Mouse (Mus musculus): ENCODE measurements at regions not wholly inside any gene's neighbourhood (a gene's known extent, or its start where the extent isn't known, plus 50 kb on each side); places are given as distances from the start of the nearest gene placed in this dataset.

DNA sequence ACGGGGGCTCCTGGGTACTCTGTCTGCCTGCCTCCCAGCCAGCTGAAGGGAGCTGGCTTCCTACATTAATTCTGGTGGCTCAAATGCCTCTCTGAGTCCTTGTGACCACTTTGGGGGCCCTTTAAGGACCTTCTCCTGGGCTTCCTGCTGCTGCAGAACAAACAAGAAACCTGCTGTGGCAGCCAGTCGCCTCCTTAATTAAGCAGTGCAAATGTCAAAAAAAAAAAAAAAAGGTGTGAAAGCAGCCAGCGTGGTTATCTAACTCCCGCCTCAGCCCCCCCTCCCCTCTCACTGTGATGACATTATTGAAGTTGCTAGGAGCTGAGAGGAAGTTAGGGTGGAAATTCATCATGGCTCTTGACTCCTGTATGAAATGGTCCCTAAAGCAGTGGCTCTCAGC is 189.3 kb downstream of the Vrk1 start:
- Histone ChIP-seq H3K36me3 (no peaks in the 10 kb centered on the region), H3K4me1 (no peaks in the 10 kb centered on the region; the same call in 1 of the 2 replicates), H3K9me3 (no peaks in the 10 kb centered on the region), H3K4me2 (no peak overlapping the region), H3K27ac (no peak overlapping the region), H3K9ac (no peak overlapping the region), H3K4me3 (no peak overlapping the region), H3K27me3 (0 out of 2 replicates have a peak, but pooled peaks cover 4% of the 10 kb centered on the region)
- ATAC-seq (ENCODE audit: insufficient number of reproducible peaks, insufficient read depth, low FRiP score, low TSS enrichment, low read depth), result no peak
- 13% methylated on average over 4 of the region's 4 CpGs for WGBS

DNA sequence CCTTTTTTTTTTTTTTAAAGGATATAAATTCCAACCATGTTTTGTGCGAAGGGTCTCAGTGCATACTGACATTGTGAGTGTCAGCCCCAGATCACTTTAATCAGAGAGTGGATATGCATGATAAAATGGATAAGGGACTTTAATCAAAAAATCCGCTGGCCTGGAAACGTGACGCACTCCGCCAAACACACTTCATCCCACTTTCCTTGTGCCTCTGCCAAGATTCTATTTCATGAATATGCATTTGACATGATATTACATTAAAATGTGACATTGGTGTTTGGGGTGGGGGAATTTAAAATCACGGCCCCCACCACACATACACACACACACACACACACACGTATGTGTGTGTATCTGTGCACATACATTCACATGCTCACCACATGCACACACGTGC is 193.5 kb downstream of the Vrk1 start:
- 0 out of 2 replicates have a peak, but pooled peaks cover 4% of the 10 kb centered on the region for H3K27me3 ChIP-seq
- H3K9ac ChIP-seq, result no peak overlapping the region
- H3K4me3 ChIP-seq, result no peak overlapping the region
- H3K27ac ChIP-seq, result no peak overlapping the region
- no peaks in the 10 kb centered on the region for H3K36me3 ChIP-seq
- H3K4me1 ChIP-seq, result 0 out of 2 replicates have a peak, but pooled peaks cover 2% of the 10 kb centered on the region
- WGBS, result 76% methylated on average over 8 of the region's 8 CpGs
- no peak overlapping the region for H3K4me2 ChIP-seq
- no peak for ATAC-seq (ENCODE audit: insufficient number of reproducible peaks, insufficient read depth, low FRiP score, low TSS enrichment, low read depth)
- H3K9me3 ChIP-seq, result no peaks in the 10 kb centered on the region

DNA sequence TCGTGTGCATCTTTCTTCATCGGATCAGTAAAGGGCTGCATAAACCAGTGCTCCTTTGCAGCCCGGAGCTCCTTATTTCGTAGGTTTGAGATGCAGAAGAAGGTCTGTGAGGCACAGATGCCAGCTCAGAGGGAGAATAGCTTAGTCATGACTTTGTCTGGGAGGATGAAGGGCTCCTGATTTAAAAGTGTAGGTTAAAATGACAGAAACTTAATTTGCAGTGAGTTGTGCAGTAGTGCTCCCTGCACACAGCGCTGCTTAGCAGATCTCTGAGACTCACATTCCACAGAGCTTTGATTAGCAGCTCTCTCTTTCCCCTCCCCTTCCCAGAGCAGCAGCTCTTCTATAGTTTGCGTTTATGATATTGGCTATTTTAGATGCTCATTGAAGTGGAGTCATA is 200.9 kb downstream of the Vrk1 start:
- no peak overlapping the region for H3K27ac ChIP-seq
- ATAC-seq (ENCODE audit: insufficient number of reproducible peaks, insufficient read depth, low FRiP score, low TSS enrichment, low read depth), result no peak
- 0 out of 2 replicates have a peak, but pooled peaks cover 3% of the 10 kb centered on the region for H3K4me1 ChIP-seq
- no peaks in the 10 kb centered on the region for H3K9me3 ChIP-seq
- WGBS, result 79% methylated on average over 6 of the region's 6 CpGs
- no peak overlapping the region for H3K4me2 ChIP-seq
- H3K36me3 ChIP-seq, result no peaks in the 10 kb centered on the region
- H3K9ac ChIP-seq, result no peak overlapping the region
- no peaks in the 10 kb centered on the region for H3K27me3 ChIP-seq
- no peak overlapping the region for H3K4me3 ChIP-seq

DNA sequence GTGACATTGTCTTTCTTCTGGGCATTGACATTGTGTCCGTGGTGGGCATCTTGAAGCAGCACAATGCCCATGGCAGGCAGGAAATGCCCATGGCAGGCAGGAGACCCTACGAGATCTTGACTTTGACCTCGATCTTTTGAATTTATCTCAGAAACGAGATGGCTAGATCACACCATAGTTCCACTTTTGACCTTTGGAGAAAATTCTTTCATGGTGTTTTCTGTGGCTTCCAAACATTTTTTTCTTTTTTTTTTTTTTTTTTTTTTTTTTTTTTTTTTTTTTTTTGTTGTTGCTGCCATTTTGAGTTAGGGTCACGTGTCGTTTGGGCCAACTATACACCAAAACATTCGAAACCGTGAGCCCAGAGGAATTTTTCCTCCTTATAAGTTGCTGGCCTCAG is 201.5 kb downstream of the Vrk1 start:
- H3K4me1 ChIP-seq, result 0 out of 2 replicates have a peak, but pooled peaks cover 3% of the 10 kb centered on the region
- H3K27ac ChIP-seq, result no peak overlapping the region
- H3K27me3 ChIP-seq, result no peaks in the 10 kb centered on the region
- H3K36me3 ChIP-seq, result no peaks in the 10 kb centered on the region
- ATAC-seq (ENCODE audit: insufficient number of reproducible peaks, insufficient read depth, low FRiP score, low TSS enrichment, low read depth), result no peak
- no peak overlapping the region for H3K4me3 ChIP-seq
- H3K4me2 ChIP-seq, result no peak overlapping the region
- no peak overlapping the region for H3K9ac ChIP-seq
- 81% methylated on average over 8 of the region's 8 CpGs for WGBS
- H3K9me3 ChIP-seq, result no peaks in the 10 kb centered on the region

DNA sequence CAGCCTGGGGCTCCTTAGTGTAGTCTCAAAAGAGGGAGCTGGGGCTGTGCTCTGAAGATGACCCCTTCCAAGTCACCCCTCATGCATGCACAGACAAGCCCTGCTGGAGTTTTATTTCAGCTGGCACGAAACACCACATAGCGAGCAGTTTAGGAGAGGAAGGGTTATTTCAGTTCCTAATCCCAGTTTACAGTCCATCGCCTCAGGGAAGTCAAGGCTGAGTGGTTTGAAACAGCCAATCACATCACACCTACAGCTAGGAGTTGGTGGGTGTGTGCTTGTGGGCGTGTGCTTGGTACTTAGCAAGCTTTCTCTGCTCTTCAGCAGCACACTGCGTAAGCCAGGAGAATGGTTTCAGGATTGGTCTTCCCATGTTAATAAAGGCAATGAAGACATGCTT is 202.4 kb downstream of the Vrk1 start:
- no peaks in the 10 kb centered on the region for H3K36me3 ChIP-seq
- WGBS, result 70% methylated on average over 5 of the region's 5 CpGs

DNA sequence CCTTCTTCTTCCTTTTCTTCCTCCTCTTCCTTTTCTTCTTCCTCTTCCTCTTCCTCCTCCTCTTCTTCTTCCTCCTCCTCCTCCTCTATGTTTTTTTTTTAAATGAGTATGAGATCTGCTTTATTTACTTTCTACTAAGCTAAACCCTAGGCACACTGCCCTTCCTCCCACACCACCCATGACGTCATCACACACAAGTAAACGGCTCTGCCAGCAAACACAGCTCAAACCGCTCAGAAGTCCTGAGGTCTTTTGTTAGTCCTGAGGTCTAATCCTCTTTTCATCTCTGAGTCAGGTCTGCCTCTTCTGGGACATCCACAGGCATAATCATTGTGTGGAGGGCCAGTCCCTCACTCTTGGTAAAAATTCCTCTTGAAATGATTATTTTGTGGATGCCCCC is 210.0 kb downstream of the Vrk1 start:
- Histone ChIP-seq H3K9me3 (no peaks in the 10 kb centered on the region), H3K4me2 (no peak overlapping the region), H3K9ac (no peak overlapping the region), H3K4me1 (no peaks in the 10 kb centered on the region), H3K4me3 (no peak overlapping the region), H3K27ac (no peak overlapping the region), H3K27me3 (peaks cover 20% of the 10 kb centered on the region), H3K36me3 (no peaks in the 10 kb centered on the region)
- ATAC-seq (ENCODE audit: insufficient number of reproducible peaks, insufficient read depth, low FRiP score, low TSS enrichment, low read depth), result no peak
- 38% methylated on average over 3 of the region's 3 CpGs for WGBS

More for the DNA sequence above, 202.4 kb downstream of the Vrk1 start:
- no peak for ATAC-seq (ENCODE audit: insufficient number of reproducible peaks, insufficient read depth, low FRiP score, low TSS enrichment, low read depth)
- no peak overlapping the region for H3K4me3 ChIP-seq
- no peak overlapping the region for H3K9ac ChIP-seq
- H3K4me1 ChIP-seq, result 0 out of 2 replicates have a peak, but pooled peaks cover 3% of the 10 kb centered on the region
- no peaks in the 10 kb centered on the region for H3K27me3 ChIP-seq
- no peak overlapping the region for H3K27ac ChIP-seq
- H3K9me3 ChIP-seq, result no peaks in the 10 kb centered on the region
- no peak overlapping the region for H3K4me2 ChIP-seq

DNA sequence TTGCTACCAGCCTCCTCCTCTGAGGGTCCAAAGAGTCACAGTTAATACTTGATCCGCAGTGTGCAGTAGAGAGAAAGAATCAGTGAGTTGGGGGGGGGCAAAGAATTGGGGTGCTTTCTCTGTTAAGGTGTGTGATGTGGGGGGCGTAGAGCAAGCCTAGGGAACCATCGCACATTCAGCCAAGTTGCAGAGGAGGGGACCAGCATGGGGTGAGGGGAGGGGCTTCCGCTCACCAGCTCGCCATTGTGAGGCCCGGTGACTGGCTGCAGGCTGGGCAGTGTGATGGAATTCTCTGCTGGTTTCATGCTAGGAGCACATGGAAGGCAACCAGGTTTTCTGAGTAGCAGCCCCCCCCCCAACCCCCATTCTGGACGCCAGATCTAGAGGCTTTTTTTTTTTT is 216.2 kb downstream of the Vrk1 start:
- WGBS, result 21% methylated on average over 7 of the region's 7 CpGs
- H3K4me2 ChIP-seq, result peak overlapping the region; percentile 53
- ATAC-seq (ENCODE audit: insufficient number of reproducible peaks, insufficient read depth, low FRiP score, low TSS enrichment, low read depth), result no peak

DNA sequence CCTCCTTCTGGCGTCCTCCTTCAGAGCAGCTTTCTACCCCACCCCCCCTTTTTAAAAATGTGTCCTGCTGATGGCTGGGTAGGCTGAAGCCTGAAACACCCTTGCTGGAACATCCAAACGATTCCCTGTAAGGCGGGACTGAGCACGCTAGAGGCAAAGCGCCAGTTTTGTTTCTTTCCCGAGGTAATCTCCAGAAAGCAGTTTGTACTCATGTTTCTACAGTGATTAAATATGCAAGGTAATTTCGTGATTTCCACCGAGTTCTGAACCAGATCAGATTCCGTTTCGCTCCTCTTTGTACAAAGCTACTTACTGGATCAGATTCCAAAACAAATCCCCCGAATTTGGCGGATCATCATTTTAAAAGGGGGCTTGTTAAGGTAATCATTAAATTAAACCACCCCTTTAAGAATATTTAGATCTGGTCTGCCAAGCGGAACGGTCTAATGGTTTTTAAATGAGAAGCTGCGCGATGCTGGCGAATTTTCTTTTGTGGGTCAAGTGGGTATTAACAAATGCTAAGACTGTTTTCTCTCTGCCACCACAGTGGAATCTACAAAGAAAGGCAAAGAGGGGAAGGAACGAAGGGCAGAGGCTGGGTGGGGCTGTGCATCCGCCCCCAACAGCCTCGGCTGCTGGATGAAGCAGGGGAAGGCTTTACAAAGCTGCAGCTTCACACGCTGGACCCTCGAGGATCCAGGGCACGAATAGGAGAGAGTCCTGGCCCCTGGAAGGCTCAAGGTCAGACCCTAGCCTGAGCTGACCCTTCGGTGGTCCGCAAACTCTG is 216.9 kb downstream of the Vrk1 start:
- Histone ChIP-seq H3K9ac (peak overlapping the region; percentile 27; the same call in 1 of the 2 replicates), H3K27ac (0 out of 2 replicates have a peak overlapping the region, but pooled peaks have one; percentile 7), H3K4me1 (peaks cover 19% of the 10 kb centered on the region), H3K27me3 (peaks cover 27% of the 10 kb centered on the region), H3K9me3 (no peaks in the 10 kb centered on the region), H3K4me3 (peak overlapping the region; percentile 16), H3K36me3 (no peaks in the 10 kb centered on the region), H3K4me2 (peak overlapping the region; percentile 53)
- 10% methylated on average over 25 of the region's 25 CpGs for WGBS
- ATAC-seq (ENCODE audit: insufficient number of reproducible peaks, insufficient read depth, low FRiP score, low TSS enrichment, low read depth), result no peak

More for the DNA sequence above, 216.2 kb downstream of the Vrk1 start:
- Histone ChIP-seq H3K27me3 (peaks cover 25% of the 10 kb centered on the region), H3K9ac (no peak overlapping the region), H3K9me3 (no peaks in the 10 kb centered on the region), H3K36me3 (no peaks in the 10 kb centered on the region), H3K27ac (0 out of 2 replicates have a peak overlapping the region, but pooled peaks have one; percentile 7), H3K4me3 (0 out of 2 replicates have a peak overlapping the region, but pooled peaks have one; percentile 16), H3K4me1 (peaks cover 19% of the 10 kb centered on the region)

DNA sequence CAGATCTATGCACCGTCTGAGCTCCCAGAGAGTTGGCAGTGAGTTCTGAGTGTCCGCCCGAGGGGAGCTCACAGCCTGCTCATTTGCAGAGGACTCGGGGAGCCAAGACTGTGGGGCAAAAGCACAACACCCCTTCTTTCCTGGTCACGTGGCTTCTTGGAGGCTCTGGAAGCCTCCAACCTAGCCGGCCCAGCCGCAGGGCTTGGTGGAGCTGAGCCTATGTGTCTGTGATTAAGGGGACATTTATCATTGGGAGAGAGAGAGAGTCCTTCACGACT is 217.5 kb downstream of the Vrk1 start:
- ATAC-seq (ENCODE audit: insufficient number of reproducible peaks, insufficient read depth, low FRiP score, low TSS enrichment, low read depth), result no peak
- H3K27me3 ChIP-seq, result peaks cover 27% of the 10 kb centered on the region
- H3K9ac ChIP-seq, result peak overlapping the region; percentile 27; the same call in 1 of the 2 replicates
- WGBS, result 29% methylated on average over 8 of the region's 8 CpGs
- H3K4me3 ChIP-seq, result peak overlapping the region; percentile 16
- peak overlapping the region; percentile 53 for H3K4me2 ChIP-seq
- H3K4me1 ChIP-seq, result peaks cover 19% of the 10 kb centered on the region
- H3K27ac ChIP-seq, result no peak overlapping the region
- H3K9me3 ChIP-seq, result no peaks in the 10 kb centered on the region
- no peaks in the 10 kb centered on the region for H3K36me3 ChIP-seq

DNA sequence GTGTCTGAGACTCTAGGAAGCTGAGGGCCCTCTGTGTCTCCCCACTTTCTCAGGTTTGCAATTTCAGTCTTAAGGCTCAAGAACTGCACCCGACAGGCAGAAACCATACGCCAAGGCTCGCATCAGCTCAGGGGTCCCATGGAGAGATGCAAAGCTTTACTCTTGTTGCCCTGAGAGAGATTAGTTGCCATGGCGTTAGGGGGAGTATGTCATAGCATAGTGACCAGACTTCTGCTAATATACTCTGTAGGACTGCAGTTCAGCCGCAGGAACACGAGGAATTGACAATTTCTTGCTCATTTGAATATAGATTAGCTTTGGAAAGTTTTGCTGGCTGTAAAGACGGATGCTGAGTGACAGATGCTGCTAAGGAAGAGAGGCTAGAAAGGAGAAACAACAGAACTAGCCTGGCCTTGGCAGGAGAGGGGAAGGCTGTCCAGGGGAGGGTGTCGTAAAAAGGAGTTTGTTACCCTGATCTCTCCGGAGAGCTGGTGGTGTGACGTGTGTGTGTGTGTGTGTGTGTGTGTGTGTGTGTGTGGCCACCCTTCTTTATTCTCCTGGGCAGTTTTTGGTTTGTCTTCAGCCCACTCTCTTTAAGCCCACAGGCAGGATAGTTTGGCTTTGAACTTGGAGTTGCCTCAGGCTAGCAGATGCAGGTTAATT is 235.3 kb downstream of the Vrk1 start:
- no peak overlapping the region for H3K4me2 ChIP-seq
- 61% methylated on average over 10 of the region's 10 CpGs for WGBS

DNA sequence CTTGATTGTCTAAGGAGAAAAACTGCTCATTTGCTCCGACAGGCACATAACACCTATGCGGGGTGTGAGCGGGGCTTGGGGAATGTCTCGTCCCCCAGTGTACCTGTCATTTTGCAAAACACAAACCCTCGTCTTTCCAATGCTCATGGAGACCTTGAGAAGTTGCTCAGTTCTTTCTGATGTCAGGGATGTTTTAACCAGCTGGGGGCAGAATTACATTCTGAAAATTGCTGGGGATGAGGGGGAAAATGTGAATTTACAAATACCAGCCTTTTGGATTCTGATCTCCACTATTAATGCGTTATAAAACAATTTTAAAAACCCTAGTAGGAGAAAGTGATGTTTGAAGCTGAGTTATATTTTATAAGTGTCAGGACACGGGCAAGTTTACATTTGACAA is 263.6 kb downstream of the Vrk1 start:
- Histone ChIP-seq H3K27ac (no peak overlapping the region), H3K36me3 (no peaks in the 10 kb centered on the region), H3K4me2 (no peak overlapping the region), H3K9ac (no peak overlapping the region), H3K9me3 (no peaks in the 10 kb centered on the region), H3K4me3 (no peak overlapping the region), H3K27me3 (no peaks in the 10 kb centered on the region), H3K4me1 (no peaks in the 10 kb centered on the region)
- no peak for ATAC-seq (ENCODE audit: insufficient number of reproducible peaks, insufficient read depth, low FRiP score, low TSS enrichment, low read depth)
- 72% methylated on average over 7 of the region's 7 CpGs for WGBS

More for the DNA sequence above, 235.3 kb downstream of the Vrk1 start:
- no peaks in the 10 kb centered on the region for H3K9me3 ChIP-seq
- no peak overlapping the region for H3K4me3 ChIP-seq
- ATAC-seq (ENCODE audit: insufficient number of reproducible peaks, insufficient read depth, low FRiP score, low TSS enrichment, low read depth), result no peak
- H3K4me1 ChIP-seq, result no peaks in the 10 kb centered on the region
- H3K9ac ChIP-seq, result no peak overlapping the region
- peaks cover 8% of the 10 kb centered on the region; the same call in 1 of the 2 replicates for H3K27me3 ChIP-seq
- no peaks in the 10 kb centered on the region for H3K36me3 ChIP-seq
- H3K27ac ChIP-seq, result no peak overlapping the region

DNA sequence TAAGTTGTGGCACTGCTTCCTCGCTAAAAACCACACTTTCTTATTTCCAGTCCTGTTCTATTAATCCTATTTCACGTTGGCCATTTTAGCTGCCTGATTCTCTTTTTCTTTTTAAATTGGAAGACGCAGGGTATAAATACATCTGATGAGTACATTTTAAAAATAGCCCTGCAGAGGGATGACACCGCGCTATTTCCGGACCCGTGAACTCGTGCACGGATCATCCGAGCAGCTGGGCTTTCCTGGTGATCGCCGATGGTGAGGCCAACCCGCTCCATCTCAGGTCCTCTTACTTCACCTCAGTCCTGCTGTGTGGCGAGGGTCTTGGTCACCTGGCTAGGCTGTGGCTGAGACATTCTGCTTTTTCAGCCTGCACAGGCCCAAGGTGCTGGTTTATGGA is 267.9 kb downstream of the Vrk1 start:
- H3K9ac ChIP-seq, result no peak overlapping the region
- H3K4me3 ChIP-seq, result no peak overlapping the region
- no peaks in the 10 kb centered on the region for H3K36me3 ChIP-seq
- H3K4me1 ChIP-seq, result no peaks in the 10 kb centered on the region
- no peak overlapping the region for H3K27ac ChIP-seq
- no peak overlapping the region for H3K4me2 ChIP-seq
- WGBS, result 91% methylated on average over 14 of the region's 14 CpGs
- H3K9me3 ChIP-seq, result 0 out of 2 replicates have a peak, but pooled peaks cover 3% of the 10 kb centered on the region
- H3K27me3 ChIP-seq, result no peaks in the 10 kb centered on the region
- no peak for ATAC-seq (ENCODE audit: insufficient number of reproducible peaks, insufficient read depth, low FRiP score, low TSS enrichment, low read depth)
